Mouse (Mus musculus): ENCODE data around the gene Pdhx. TPM values are rescaled to one million over a fixed set of nuclear protein-coding genes. Genes with fewer than 3 reads are reported as not detected.

The Pdhx gene
- 23.1 and 31.4 TPM in 2 replicates for polyA plus RNA-seq (2012; rRNA removed)

DNA sequence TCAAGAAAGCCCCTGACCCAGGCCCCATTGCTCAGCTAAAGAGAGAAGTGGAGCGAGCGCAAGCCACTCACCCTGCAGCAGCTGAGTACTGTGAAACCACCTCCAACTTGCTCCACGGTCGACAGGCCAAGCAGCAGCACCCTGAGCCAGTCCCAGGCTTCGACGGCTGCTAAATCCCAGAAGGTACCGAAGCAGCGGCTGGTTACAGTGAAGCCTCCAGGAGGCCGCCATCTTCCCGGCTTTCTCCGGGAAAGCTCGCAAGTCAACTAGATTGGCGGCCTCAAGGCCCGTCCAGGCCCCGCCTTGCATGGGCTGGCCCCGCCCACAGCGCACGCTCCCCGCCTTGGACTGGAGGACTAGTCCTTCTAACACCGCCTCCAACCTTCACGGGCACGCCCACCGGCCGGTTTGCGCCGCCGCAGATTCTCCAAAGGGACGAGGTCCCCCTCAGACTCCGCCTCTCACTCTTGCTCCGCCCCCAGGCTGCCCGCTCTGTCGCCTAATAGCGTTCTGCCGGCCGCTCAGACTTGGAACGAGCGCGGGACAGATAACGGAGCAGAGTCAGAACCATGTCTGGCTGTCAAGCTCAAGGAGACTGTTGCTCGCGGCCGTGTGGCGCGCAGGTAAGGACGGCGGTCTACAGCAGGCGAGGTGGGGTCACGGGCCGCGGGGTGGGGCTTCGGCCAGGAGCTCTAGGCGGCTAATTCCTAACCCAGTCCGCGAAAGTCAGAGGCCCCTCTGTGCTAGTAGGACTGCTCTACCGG lies at the start of gene Pdhx, which contains the start of gene Apip:
Pdhx (minus strand) TSS at position 295 of the 764 bp plus-strand sequence.
Apip (plus strand) TSS at position 457 of the 764 bp plus-strand sequence.
- DNase-seq (ENCODE audit: low read depth): peak; percentile 87

DNA sequence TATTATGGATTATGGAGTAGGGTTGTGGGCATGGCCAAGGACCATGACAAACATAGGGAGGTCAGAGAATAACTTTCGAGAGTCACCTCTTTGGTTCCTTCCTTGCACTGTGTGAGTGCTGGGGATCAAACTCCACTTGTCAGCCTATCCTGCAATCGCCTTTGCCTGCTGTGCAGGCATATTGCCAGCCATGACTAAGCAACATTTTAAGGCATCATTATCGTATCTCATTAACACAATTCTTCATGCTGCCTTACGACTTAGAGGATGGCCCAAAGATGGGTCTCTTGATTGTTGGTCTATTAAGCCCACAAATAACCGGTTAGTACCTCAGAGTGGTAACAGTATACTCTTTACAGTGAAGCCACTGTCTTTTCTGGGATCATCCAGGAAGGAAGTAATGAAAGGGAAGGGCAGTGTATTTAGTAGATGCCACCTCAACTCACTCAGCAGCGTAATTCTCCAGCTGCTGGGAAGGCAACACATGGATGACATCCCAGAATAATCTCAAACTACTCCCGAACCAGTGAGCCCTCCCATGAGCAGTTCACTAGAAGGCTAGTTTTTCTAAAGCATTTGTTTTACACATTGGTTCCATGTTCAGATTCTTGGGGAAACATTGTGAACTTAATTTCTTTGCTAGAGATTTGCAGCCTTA lies 46.0 kb upstream of the Pdhx start:
- no peak for DNase-seq (ENCODE audit: low read depth)

DNA sequence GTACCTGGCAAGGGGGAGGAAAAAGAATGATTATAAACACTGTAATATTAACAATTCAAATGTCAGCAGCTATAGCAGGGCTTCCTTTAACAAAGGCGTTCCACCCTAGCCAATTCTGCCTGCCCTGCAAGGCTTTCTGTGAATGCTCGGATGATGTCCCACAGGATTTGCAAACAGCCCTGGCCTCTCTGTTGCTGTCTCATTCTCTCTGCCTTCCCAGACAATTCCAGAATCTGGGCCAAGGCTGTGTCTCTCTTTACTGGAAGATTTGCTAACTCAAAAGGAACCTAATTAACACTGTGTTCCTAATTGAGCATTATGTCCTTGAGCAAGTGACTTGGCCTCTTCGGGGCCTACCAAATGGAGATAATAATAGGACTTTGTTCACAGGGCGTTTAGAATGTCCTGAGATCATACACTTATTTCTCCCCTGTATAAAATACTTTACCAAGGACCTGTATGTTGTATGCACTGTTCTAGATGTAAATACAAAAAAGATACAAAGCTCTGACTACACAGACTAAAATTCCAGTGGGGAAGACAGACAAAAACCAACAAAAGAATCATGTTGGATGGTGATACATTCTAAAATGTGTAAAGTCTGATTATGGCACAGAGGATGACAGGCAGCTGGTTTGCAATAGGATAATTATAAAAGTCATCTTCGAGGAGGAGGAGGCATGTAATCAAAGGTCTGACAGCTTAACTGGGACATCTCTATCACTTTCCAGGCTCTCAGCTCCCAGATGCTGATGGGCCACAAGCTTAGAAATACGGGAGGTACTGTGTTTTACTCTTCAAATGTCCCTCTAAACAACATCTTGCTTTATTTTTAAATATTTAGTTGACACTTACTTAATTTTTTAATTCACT lies 45.2 kb upstream of the Pdhx start:
- DNase-seq (ENCODE audit: low read depth): no peak

DNA sequence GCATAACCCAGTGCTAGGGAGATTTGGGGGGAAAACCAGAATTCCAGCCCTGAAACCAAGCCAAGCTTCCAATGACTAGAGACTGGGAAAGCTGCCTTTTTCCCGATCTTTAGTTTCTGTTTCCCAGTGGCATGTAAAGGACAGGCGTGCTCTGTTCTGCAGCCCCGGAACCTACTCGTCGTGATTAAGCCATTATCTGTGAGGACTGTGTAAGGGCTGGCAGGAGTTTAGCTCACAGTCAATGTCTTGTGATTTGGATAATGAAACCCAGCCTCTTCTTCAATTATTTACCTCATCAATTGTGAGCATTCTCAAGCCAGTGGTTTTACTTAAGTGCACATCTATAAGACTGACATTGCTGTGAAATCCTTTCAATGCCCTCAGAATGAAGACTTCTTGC lies 43.9 kb upstream of the Pdhx start:
- no peak for DNase-seq (ENCODE audit: low read depth)

DNA sequence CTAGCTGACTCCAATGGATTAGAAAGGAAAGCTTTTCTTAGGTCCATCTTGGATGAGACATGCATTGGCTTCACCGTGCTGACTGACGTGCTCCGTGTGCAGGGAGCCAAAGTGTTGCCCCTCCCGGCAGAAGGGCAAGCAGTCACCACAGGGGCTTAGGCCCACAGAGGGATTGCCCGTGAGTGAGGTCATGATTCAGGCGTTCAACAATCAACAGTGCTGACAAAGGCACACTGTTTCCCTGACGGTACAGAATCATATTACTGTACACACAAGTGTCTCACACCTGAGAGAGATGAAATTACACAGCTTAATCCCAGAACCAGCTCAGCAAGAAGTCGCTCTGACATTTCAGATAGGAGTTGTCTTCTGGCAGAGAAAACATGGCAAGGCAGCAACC lies 38.4 kb upstream of the Pdhx start:
- no peak for DNase-seq (ENCODE audit: low read depth)

DNA sequence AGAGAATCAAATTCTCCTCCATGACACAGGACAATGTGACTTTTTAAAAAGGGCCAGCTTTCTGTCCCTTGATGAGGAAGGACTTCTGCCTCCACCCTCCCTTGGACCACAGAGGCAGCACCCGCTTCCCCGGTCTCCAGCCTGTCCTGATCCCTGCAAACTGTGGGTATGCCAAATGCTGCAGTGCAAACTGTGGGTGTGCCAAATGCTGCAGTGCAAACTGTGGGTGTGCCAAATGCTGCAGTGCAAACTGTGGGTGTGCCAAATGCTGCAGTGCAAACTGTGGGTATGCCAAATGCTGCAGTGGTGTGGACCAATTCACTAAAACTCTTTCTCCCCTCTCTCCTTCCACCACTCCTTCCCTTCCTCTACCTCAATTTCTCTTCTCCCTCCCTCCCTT lies 32.9 kb upstream of the Pdhx start:
- no peak for DNase-seq (ENCODE audit: low read depth)

DNA sequence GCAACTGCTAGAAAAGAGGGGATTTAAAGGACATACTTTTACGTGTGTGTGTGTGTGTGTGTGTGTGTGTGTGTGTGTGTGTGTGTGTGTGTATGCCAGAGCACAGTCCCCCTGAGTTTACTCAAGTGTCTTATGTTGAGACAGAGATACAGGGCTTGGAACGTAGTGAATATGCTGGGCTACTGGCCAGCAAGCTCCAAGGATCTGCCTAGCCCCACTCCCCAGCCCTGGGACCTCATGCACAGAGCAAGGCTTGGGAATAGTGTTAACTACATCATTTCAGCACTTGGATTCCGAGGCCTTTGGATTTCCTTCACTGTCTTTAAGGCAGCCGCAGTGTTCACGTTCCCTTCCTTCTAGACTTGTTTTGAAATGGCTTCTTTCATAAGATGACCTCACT lies 29.3 kb upstream of the Pdhx start:
- DNase-seq (ENCODE audit: low read depth): no peak

DNA sequence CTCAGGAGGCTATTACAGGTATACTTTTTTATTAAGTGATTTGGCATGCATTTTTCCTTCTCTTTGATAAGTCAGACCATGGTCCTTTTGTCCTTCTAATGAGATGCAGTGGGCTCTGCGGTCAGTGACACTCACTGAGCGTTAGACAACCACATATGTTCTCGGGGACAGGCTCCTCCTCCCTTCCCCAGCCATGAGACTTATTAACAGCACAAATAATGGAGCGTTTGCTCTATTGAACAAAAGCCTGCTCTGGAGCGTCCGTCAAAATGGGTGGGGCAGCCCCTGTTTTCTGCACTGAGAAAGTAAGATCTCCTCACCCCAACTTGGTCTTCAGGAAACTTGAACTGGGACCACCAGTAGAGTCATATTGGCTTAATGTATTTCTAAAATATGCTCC lies 16.2 kb upstream of the Pdhx start:
- DNase-seq (ENCODE audit: low read depth): no peak

DNA sequence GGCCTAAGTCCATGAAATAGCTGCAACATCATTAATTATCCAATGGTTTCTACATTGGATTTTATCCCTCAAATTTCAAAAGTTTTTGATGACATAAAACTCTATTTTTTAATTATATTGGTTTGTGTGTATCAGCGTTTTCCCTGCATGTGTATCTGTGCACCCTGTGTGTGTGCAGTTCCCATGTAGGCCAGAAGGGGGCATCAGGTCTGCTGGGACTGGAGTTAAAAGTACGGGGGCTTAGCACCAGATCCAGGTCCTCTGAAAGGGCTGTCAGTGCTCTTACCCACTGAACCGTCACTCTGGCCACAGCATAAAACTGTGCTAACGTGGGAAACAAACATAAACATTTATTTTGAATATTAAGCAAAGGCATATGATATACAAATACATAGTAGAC lies 14.8 kb upstream of the Pdhx start:
- no peak for DNase-seq (ENCODE audit: low read depth)

DNA sequence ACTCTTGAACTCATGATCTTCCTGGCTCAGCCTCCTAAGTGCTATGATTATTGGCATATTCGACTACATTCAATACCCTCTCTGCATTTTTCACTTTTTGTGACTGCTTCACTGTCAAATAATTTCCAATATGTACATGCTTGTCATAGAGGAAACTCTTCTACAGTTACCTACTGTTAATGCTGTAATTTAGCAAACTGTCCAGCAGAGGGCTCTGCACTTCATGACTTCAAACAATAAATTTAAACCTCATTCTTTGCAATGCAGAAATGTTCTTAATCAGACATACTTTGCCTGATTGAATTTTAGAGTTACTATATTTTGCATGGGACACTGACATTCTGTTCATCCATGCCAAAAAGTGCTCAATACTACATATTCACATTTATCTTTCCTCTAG lies 13.1 kb upstream of the Pdhx start:
- no peak for DNase-seq (ENCODE audit: low read depth)

DNA sequence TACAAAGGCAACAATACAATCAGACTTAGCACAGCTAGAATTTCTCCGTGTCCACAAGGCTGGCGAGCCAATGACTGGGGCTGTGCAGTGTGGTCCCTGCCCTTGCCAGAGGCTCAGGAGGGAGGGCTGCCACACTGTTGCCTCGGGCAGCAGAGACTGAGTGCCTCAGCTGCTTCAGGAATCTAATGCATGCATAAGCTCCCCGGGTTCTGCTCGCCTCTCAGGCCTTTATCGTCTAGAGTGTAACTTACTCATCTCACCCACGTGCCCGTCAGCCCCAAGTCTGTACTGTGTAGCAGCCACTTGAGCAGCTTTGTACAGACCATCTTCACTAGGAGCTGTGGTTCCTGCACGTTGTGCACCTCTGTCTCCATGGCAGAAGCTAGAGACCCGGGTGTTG lies 12.3 kb upstream of the Pdhx start:
- no peak for DNase-seq (ENCODE audit: low read depth)

DNA sequence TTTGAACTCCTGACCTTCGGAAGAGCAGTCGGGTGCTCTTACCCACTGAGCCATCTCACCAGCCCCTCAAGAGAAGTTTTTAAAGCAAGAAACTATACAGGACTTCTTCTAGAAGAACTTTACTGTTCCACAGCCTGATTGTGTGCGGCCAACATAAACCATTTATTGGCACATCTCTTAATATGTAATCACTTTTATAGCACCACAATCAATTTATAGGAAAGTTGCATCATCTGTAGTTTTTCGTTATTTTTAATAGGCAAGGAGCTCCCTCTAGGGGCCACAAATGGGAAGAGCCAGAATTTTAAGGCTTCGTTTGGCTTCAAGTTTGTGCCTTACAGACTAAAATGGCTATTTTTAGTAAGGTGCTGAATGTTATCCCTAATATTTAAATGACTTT lies 11.1 kb upstream of the Pdhx start:
- DNase-seq (ENCODE audit: low read depth): no peak

DNA sequence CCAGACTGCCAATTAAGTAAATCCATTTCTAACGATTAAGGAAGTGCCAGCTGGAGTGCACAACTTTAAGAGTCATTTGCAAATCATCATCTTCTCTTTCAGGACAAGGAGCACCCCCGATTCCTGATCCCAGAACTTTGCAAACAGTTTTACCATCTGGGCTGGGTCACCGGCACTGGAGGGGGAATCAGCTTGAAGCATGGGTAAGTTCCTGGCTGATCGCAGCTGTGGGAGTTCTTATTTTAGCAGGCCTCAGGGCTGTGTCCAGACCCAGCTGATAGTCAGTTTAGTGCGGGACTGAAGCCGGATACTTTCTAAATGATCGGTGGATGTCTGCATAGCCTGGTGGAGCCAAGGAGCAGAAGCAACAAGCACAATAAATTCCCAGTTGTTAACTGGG lies 9.5 kb upstream of the Pdhx start:
- no peak for DNase-seq (ENCODE audit: low read depth)

DNA sequence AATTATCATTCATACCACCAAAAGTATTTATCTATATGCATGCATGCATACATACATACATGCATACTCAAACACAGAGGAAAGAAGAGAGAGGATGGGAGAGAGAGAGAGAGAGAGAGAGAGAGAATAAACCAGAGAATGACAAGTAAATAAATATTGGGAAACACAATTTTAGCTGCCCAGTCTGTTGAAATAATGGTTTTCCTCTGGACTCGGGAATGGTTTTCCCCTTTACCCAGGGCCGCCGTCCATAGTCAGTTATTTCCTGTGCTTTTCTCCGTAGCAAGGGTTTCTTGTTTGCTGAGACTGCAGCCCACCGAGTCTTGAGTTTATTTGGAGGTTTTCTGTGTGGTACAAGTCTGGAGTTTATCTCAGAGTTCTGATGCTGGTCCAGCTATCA lies 8.4 kb upstream of the Pdhx start:
- no peak for DNase-seq (ENCODE audit: low read depth)

DNA sequence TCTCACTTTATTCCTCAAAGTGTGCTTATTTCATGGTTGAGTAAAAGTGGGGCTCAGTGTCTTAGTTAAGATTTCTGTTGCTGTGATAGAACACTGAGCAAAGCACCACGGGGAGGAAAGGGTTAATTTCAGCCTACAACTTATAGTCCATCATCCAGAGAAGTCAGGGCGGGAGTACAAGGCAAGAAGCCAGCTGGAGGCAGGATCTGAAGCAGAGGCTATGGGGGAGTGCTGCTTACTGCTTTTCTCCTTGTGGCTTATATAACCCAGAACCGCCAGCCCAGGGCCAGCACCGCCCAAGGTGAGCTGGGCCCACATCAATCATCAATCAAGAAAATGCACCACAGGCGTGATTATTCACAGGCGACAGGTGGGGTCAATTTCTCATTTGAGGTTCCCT lies 7.8 kb upstream of the Pdhx start:
- no peak for DNase-seq (ENCODE audit: low read depth)

DNA sequence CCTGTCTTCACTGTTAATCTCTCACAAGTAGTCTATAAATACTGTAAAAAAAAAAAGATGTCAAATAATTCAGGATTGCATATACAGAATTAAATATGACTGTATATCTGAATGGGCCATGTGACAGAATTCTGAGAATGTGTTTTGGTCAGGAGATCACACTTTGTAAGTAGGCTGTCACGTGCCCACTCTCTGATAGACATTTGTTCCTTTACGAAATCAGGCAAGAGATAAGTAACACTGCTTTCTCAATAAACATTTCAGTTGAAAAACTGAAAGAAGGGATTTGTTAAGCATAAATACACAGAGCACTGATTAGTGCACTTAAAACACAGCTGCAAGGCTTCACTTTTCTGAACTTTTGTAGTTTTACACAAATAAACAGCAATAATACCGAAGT lies 2.7 kb downstream of the Pdhx start:
- no peak for DNase-seq (ENCODE audit: low read depth)

DNA sequence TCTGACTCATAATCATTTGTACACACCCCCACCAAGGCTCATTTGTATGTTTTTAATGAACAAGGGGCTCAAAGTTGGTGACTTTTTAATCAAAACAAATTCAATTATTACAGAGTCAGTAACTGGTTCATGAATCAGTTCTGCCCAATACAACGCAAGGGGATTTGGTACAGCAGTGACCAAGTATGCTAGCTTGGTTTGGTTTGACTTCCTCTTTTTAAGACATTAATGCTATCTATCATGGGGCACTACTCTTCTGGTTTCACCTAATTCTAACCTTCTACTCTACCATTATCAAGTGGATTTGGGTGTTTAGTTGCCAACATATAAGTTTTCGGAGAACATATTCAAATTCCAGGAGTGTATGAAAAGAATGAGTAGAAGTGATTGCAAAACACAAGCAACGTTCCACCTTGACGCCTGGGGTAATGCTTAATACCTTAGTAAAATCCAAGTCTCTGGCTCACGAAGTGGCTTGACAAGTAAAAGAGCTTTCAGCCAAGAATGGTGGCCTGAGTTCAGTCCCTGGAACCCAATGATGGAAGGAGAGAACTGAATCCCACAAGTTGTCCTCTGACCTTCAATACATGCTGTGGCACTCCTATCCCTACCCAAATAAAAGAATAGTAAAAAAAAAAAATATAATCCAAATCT lies 3.4 kb downstream of the Pdhx start:
- DNase-seq (ENCODE audit: low read depth): peak; percentile 61

DNA sequence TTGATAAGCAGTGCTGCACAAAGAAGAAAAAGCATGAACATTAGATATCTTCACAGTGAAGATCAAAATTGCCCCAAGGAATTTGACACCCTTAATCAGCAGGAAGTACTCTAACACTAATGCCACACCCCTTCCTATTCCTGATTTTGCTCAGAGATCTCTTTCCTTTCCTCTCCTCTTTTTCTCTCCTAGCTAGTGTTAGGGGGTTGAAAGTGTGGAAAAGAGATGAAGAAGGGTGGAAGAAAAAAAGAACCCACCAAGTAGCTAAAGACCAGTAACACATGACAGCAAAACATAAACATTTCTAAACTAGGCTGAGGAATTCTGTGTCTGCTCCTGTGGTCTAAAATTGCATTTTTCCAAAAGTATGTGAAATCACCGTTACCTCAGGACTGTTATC lies 4.7 kb downstream of the Pdhx start:
- DNase-seq (ENCODE audit: low read depth): no peak

DNA sequence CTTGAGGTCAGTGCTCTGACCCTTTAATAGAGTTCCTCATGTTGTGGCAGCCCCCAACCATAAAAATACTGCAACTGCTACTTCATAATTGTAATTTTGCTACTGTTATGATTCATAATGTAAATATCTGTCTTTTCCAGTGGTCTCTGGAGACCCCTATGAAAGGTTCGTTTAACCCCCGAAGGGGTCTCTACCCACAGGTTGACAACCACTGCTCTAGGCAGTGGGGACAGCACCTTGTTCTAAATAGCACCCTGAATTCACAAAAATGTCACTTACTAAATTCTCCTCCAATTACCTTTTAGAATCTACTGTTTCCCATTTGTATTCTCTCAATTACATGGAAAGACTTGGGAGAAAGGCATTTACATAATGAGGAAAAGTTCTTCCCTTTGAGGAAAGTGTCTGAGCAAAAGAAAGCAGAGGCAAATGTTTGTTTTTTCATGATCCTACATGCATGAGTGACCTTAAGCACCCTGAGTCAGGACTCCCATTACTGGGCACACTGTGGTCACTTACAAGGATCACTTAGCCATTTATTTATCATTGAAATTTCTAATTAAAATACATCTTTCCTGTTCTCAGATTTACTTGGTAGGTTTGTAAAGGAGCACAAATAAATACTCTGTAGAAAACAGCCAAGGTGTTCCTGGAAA lies 5.6 kb downstream of the Pdhx start:
- no peak for DNase-seq (ENCODE audit: low read depth)

DNA sequence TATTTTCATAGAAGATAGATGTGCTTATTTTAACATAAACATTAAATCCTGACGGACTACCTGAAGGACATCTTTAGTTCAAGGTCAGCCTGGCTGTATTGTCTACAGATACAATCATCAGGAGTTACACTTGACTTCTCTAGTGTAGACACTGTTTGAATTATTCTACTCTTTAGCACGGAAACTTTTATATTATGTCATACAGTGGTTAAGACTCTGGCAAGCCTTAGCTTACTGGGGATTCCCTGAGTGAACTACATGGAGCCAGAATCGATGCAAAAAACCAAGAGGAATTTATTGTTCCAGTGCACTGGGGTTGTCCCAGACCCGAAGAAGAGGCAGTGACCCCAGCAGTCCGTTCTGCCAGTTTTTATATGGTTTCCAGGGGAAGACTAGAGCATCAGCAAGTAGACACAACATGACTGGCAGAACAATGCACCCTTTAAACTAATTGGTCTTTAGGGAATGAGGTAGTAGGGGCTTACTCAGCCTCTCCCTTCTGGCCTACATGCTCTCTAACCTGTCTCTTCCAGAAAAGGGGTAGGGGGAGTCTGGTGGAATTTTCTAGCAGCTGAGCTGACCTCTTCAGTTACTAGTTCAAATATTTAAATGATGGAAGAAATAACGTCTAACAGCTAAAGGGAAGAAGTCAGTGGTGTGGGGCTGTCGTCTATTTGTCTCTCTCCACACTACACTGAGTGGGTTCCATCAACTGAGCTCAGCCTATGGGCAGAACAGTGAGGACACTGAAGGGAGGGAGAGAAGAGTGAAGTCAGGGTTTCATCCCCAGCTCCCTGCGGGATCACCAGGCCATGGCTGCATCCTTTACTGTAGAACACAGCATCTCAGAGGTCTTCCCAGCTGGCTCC lies 6.4 kb downstream of the Pdhx start:
- no peak for DNase-seq (ENCODE audit: low read depth)

DNA sequence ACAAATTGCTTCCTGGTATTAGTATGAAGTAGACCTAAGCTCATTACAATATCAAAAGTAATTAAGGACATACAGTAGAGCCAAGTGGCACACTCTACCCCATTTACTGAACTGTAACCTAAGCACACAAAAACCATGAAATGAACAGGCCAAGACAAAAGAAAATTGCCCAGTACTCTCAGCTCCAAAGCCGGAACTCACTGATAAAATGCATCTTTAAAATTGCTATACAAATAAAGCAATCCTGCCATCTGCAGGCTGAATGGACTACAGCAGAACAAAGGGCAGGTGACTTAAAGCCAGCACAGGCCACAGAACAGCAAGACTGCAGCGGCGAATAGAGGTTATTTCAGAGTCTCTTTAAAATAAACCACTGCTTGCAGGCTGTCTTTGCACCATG lies 10.4 kb downstream of the Pdhx start:
- DNase-seq (ENCODE audit: low read depth): no peak

All from gonadal fat pad, adult 2 months (tissue).